Mouse (Mus musculus) liver, embryonic 14.5 days (tissue): ENCODE data around the gene Fam185a.

Source experiments
- CTCF ChIP-seq: IDR thresholded peaks from 2 replicates; pipeline ENCODE4 v1.5.1; 2016; ENCODE audit warnings: antibody characterized with exemption, low read depth, control low read depth
- EP300 ChIP-seq: IDR thresholded peaks from 2 replicates; pipeline ENCODE4 v1.6.1; 2016; ENCODE audit warnings: antibody characterized with exemption, low read depth

DNA sequence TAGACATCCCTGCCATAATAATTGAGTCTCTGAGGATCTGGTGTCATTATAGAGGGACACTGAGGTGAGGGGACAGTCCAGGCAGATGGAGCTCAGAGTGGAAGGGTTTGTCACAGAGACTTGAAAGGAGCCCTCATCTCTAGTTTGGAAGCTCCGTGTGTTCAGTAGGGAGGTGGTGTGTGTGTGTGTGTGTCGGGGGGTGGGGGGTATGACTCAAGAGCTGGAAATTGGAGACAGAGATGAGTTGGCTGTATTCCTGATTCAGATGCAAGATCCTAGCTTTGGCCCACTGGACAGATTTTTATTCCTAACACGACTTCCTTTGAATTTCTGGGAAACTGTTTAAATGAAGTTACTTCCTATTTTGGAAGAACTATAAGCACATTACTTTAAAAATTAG is 62.5 kb downstream of the Fam185a start:
- TF ChIP-seq CTCF (no peak), EP300 (no peak)
